Mouse (Mus musculus) heart, embryonic 13.5 days (tissue): ENCODE results near the gene Gm10352. TPM values are rescaled to one million over a fixed set of nuclear protein-coding genes. Genes with fewer than 3 reads are reported as not detected.
"Not testable (repeated sequence)": the region's sequence is repeated elsewhere in the genome, so short reads cannot be mapped to it uniquely, and the experiment has no call there.

ENCODE experiments used
- ATAC-seq: fragments of 200-750 bp; cut with Nextera tagmentation; 2 replicates; pipeline ENCODE4 v1.8.0; 2017; ENCODE audit warnings: moderate TSS enrichment; ENCODE audit not compliant: insufficient number of reproducible peaks, low FRiP score, low TSS enrichment; ENCODE audit errors: extremely low read depth
- H3K27ac ChIP-seq: fragments of 300-500 bp; sonication (generic); replicated peaks from 2 replicates; pipeline ENCODE4 v1.5.1; 2015; ENCODE audit warnings: moderate library complexity, mild to moderate bottlenecking, inconsistent platforms
- H3K27me3 ChIP-seq: fragments of 300-500 bp; sonication (generic); replicated peaks from 2 replicates; pipeline ENCODE4 v1.6.1; 2015; ENCODE audit warnings: mild to moderate bottlenecking, inconsistent platforms
- H3K36me3 ChIP-seq: fragments of 300-500 bp; sonication (generic); 2 replicates; pipeline ENCODE4 v1.6.1; 2015; ENCODE audit warnings: mild to moderate bottlenecking, inconsistent platforms
- H3K4me1 ChIP-seq: fragments of 300-500 bp; sonication (generic); 2 replicates; pipeline ENCODE4 v1.6.1; 2015; ENCODE audit warnings: inconsistent platforms
- H3K4me2 ChIP-seq: fragments of 300-500 bp; sonication (generic); 2 replicates; pipeline ENCODE4 v1.6.1; 2015; ENCODE audit warnings: inconsistent platforms, mild to moderate bottlenecking, moderate library complexity
- H3K4me3 ChIP-seq: fragments of 300-500 bp; sonication (generic); 2 replicates; pipeline ENCODE4 v1.5.1; 2015; ENCODE audit warnings: moderate library complexity, mild to moderate bottlenecking, inconsistent platforms
- H3K9ac ChIP-seq: fragments of 300-500 bp; sonication (generic); 2 replicates; pipeline ENCODE4 v1.6.1; 2015; ENCODE audit warnings: inconsistent platforms, mild to moderate bottlenecking, moderate library complexity
- H3K9me3 ChIP-seq: fragments of 300-500 bp; sonication (generic); 2 replicates; pipeline ENCODE4 v1.6.1; 2016; ENCODE audit warnings: inconsistent platforms
- WGBS: fragments of 180-500 bp; shearing (Covaris S2); methylation state at CpG from one replicate; pipeline ENCODE4 v1.1.7; 2015; ENCODE audit warnings: mixed read lengths; 5-methylcytosine and 5-hydroxymethylcytosine counted together
- polyA plus RNA-seq: library from polyadenylated mRNA; unstranded; fragments of >200 nt; fragmentation: Nextera tagmentation; extraction: Ambion mirVana; gene quantifications from 2 replicates; pipeline ENCODE4 v1.2.1, GENCODE M21; 2015

Gene Gm10352
- not detected in 2 replicates for polyA plus RNA-seq

DNA sequence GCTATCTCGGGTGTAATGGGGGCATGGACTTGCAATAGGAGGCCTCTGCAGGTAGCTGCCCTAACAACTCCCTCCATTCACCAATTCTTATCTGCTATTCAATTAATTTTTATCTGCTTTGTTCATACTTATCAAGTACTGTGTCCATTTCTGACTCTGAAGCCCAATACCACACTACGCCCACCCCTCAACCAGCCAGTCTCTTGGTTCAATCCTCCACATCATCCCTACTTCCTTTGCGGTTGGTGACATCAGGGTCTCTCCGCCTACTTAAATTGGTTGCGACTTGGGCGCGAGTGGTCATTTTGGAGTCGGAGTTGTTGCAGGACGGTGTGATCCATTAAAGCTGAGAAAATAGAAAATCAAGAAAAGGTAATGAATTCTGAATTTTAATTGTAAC is at the start of gene Gm10352:
TSS of gene Gm10352 (plus strand) at position 301 of the 400 bp plus-strand sequence.
- ATAC-seq, H3K9ac ChIP-seq, H3K27me3 ChIP-seq, H3K4me3 ChIP-seq, H3K27ac ChIP-seq, H3K4me2 ChIP-seq, H3K9me3 ChIP-seq, H3K36me3 ChIP-seq, H3K4me1 ChIP-seq: not testable (repeated sequence)
- WGBS: no CpG with 5 or more reads among the region's 9 CpGs

DNA sequence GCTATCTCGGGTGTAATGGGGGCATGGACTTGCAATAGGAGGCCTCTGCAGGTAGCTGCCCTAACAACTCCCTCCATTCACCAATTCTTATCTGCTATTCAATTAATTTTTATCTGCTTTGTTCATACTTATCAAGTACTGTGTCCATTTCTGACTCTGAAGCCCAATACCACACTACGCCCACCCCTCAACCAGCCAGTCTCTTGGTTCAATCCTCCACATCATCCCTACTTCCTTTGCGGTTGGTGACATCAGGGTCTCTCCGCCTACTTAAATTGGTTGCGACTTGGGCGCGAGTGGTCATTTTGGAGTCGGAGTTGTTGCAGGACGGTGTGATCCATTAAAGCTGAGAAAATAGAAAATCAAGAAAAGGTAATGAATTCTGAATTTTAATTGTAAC is 31.5 kb downstream of the Gm10352 start, which contains the start of gene Gm29289:
TSS of gene Gm29289 (plus strand) at position 301 of the 400 bp plus-strand sequence.
- not testable (repeated sequence) for H3K27me3 ChIP-seq, H3K9ac ChIP-seq, H3K4me1 ChIP-seq, H3K4me2 ChIP-seq, ATAC-seq, H3K27ac ChIP-seq, H3K4me3 ChIP-seq, H3K36me3 ChIP-seq, H3K9me3 ChIP-seq
- no CpG with 5 or more reads among the region's 9 CpGs for WGBS

Other genes starting within 250 kb of the Gm10352 start
- not detected in 2 replicates for gene Sry, start 237.3 kb upstream of the Gm10352 start, polyA plus RNA-seq
- gene H2al2b, start 180.3 kb upstream of the Gm10352 start, polyA plus RNA-seq: not detected in 2 replicates
- not detected in 2 replicates for gene Gm4064, start 104.8 kb upstream of the Gm10352 start, polyA plus RNA-seq
- gene Rbmy, start 70.3 kb upstream of the Gm10352 start, polyA plus RNA-seq: not detected in 2 replicates
- not detected in 2 replicates for gene Gm10256, start 70.3 kb upstream of the Gm10352 start, polyA plus RNA-seq
- not detected in 2 replicates for gene Gm29289, start 31.6 kb downstream of the Gm10352 start, polyA plus RNA-seq